Comparison of ENCODE assay signal across 9 mouse cellular contexts in the genomic region with DNA sequence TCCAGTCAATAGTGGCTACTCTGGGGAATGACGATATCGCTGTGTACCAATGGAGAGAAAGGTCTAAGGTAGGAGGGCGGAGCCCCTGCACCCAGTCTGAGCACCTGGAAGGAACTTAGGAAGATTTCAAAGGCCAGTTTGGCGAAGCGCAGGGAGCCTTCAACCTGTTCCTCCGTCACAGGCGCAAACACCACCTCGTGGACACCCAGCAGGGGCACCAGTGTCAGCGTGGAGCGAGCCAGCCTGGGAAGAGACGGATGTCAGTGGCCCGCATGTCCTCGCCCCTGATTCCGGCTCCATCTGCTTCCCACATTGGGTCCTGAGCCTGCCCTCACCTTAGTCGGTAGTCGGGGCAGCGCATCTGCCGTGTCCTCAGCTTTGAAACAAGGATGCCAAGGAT. TPM values are rescaled to one million over a fixed set of nuclear protein-coding genes. Genes with fewer than 3 reads are reported as not detected.
A peak's percentile ranks its signal among the peaks of the same experiment; 100 is the strongest.
DNase-seq lines count a peak whose midpoint lies in the region; ATAC-seq lines count a peak whose summit lies in the region.
"Had no signal": no experiment of that assay in that cellular context is flagged by ENCODE, and none has a peak within 500 bp of the region (broad histone marks: within the 10 kb centered on the region; RNA-seq: fewer than 3 reads in every experiment).

No protein-coding gene starts in this region.

- peaks cover 50% of the 10 kb centered on the region for H3K27me3 ChIP-seq in megakaryocyte, embryonic 14.5 days (replicated peaks)
- H3K27me3 ChIP-seq in limb, embryonic 11.5 days (ENCODE audit: control insufficient read depth, insufficient read depth, low read length): peaks cover 25% of the 10 kb centered on the region
- H3K27me3 ChIP-seq in stomach, embryonic 15.5 days (replicated peaks): peaks cover 10% of the 10 kb centered on the region

- no peaks in the 10 kb centered on the region for H3K9me3 ChIP-seq in megakaryocyte, embryonic 14.5 days
- H3K9me3 ChIP-seq in limb, embryonic 11.5 days (ENCODE audit: control insufficient read depth, low read length): no peaks in the 10 kb centered on the region; the same call in 1 of the 2 replicates
- no peaks in the 10 kb centered on the region for H3K9me3 ChIP-seq in stomach, embryonic 15.5 days

- peak overlapping the region; percentile 57 for H3K4me3 ChIP-seq in megakaryocyte, embryonic 14.5 days (replicated peaks)
- H3K4me3 ChIP-seq in limb, embryonic 11.5 days (ENCODE audit: low read depth, low read length): no peak overlapping the region
- H3K4me3 ChIP-seq in stomach, embryonic 15.5 days (replicated peaks): peak overlapping the region; percentile 42

- peaks cover 40% of the 10 kb centered on the region for H3K4me1 ChIP-seq in megakaryocyte, embryonic 14.5 days
- peaks cover 12% of the 10 kb centered on the region for H3K4me1 ChIP-seq in limb, embryonic 11.5 days (ENCODE audit: control insufficient read depth, insufficient read depth, low read length)
- H3K4me1 ChIP-seq in stomach, embryonic 15.5 days: peaks cover 34% of the 10 kb centered on the region

- H3K9ac ChIP-seq in limb, embryonic 11.5 days (ENCODE audit: low read length): no peak overlapping the region
- H3K9ac ChIP-seq in stomach, embryonic 15.5 days: no peak overlapping the region

- H3K4me2 ChIP-seq in limb, embryonic 11.5 days (ENCODE audit: low read depth, severe bottlenecking): 0 out of 2 replicates have a peak overlapping the region, but pooled peaks have one; percentile 59
- peak overlapping the region; percentile 73 for H3K4me2 ChIP-seq in stomach, embryonic 15.5 days

- no peak overlapping the region for H3K27ac ChIP-seq in limb, embryonic 11.5 days (replicated peaks; ENCODE audit: low read depth, low read length)
- no peak overlapping the region for H3K27ac ChIP-seq in stomach, embryonic 15.5 days

- intact Hi-C loops in left cerebral cortex, postnatal 14 days (cut with DNase I): loop anchor here (5.0 kb wide), 1 partner anchor 53 kb away; a partner anchor contains a TSS

- no peak for ATAC-seq in megakaryocyte, adult 5-6 weeks (ENCODE audit: poor library complexity, severe bottlenecking)
- no peak for ATAC-seq in limb, embryonic 11.5 days (ENCODE audit: insufficient number of reproducible peaks, low FRiP score, low TSS enrichment, low read depth)
- ATAC-seq in stomach, embryonic 15.5 days (ENCODE audit: insufficient read depth, low FRiP score, low read depth): no peak
- no peak for ATAC-seq in inflammation-experienced regulatory T-cells, adult 6 months

- 12% methylated on average over 18 of the region's 18 CpGs for WGBS in limb, embryonic 11.5 days
- WGBS in stomach, embryonic 15.5 days: 10% methylated on average over 18 of the region's 18 CpGs

- peak; percentile 46 for DNase-seq in cerebellum, adult 9-11 months
- no peak for DNase-seq in cerebellum, postnatal 14 days
- no peak for DNase-seq in limb, embryonic 11.5 days (ENCODE audit: low spot score)
- DNase-seq in left cerebral cortex, postnatal 14 days (ENCODE audit: low spot score in 2 of 2): no peak
- DNase-seq: right cerebral cortex, postnatal 14 days had no signal

- peaks cover 29% of the 10 kb centered on the region for H3K36me3 ChIP-seq in megakaryocyte, embryonic 14.5 days (replicated peaks; ENCODE audit: low read length)
- peaks cover 2% of the 10 kb centered on the region; the same call in 1 of the 2 replicates for H3K36me3 ChIP-seq in limb, embryonic 11.5 days (ENCODE audit: control insufficient read depth, insufficient read depth, low read length)
- 0 out of 2 replicates have a peak, but pooled peaks cover 3% of the 10 kb centered on the region for H3K36me3 ChIP-seq in stomach, embryonic 15.5 days

RNA-seq across cellular contexts. Expression of a gene that starts 6.5 kb away (rescaled TPM):
- 1.2 TPM in 2 replicates for polyA plus RNA-seq in megakaryocyte, embryonic 14.5 days (2012; ENCODE audit: insufficient read depth, low replicate concordance)
- not detected in 2 replicates for total RNA-seq in megakaryocyte, adult 5-6 weeks (2015)
- not detected in 2 replicates for total RNA-seq in megakaryocyte, adult 5-6 weeks (2017)
- polyA plus RNA-seq in limb, embryonic 11.5 days (2014; fragmentation: Nextera tagmentation; extraction: Ambion mirVana): 0.23 TPM in 1 of 2 replicates, not detected in the other
- 2.3 and 2.9 TPM in 2 replicates for polyA plus RNA-seq in stomach, embryonic 15.5 days (2015; fragmentation: Nextera tagmentation; extraction: Ambion mirVana)
- 1 to 10 TPM; 1.6 to 2.8 TPM for total RNA-seq in left cerebral cortex, postnatal 14 days (2021)
- polyA plus RNA-seq in inflammation-experienced regulatory T-cells, adult 6 months (2017; shearing (Covaris generic)): not detected

RNA-seq across cellular contexts. Expression of a gene that starts 9.9 kb away (rescaled TPM):
- polyA plus RNA-seq in megakaryocyte, embryonic 14.5 days (2012; ENCODE audit: insufficient read depth, low replicate concordance): 50.5 and 69.4 TPM in 2 replicates
- 44.2 and 53.7 TPM in 2 replicates for total RNA-seq in megakaryocyte, adult 5-6 weeks (2015)
- 28.3 and 32.4 TPM in 2 replicates for total RNA-seq in megakaryocyte, adult 5-6 weeks (2017)
- polyA plus RNA-seq in limb, embryonic 11.5 days (2014; fragmentation: Nextera tagmentation; extraction: Ambion mirVana): 179 and 183 TPM in 2 replicates
- polyA plus RNA-seq in stomach, embryonic 15.5 days (2015; fragmentation: Nextera tagmentation; extraction: Ambion mirVana): 131 and 141 TPM in 2 replicates
- total RNA-seq in left cerebral cortex, postnatal 14 days (2021): 10 to 100 TPM; 84.3 to 88.7 TPM
- 10 to 100 TPM; 73.5 to 94.3 (median 75.9) TPM for polyA plus RNA-seq in inflammation-experienced regulatory T-cells, adult 6 months (2017; shearing (Covaris generic))

RNA-seq across cellular contexts. Expression of a gene that starts 10.3 kb away (rescaled TPM):
- polyA plus RNA-seq in megakaryocyte, embryonic 14.5 days (2012; ENCODE audit: insufficient read depth, low replicate concordance): 5.0 and 11.8 TPM in 2 replicates
- total RNA-seq in megakaryocyte, adult 5-6 weeks (2015): 6.6 and 7.9 TPM in 2 replicates
- total RNA-seq in megakaryocyte, adult 5-6 weeks (2017): 3.5 and 4.5 TPM in 2 replicates
- 10.7 and 11.7 TPM in 2 replicates for polyA plus RNA-seq in limb, embryonic 11.5 days (2014; fragmentation: Nextera tagmentation; extraction: Ambion mirVana)
- 13.5 and 14.7 TPM in 2 replicates for polyA plus RNA-seq in stomach, embryonic 15.5 days (2015; fragmentation: Nextera tagmentation; extraction: Ambion mirVana)
- 10 to 100 TPM; 19.6 to 21.9 TPM for total RNA-seq in left cerebral cortex, postnatal 14 days (2021)
- 10 to 100 TPM in 1 of 3 experiments, 1 to 10 TPM in 2; 7.7 to 10.0 (median 8.5) TPM for polyA plus RNA-seq in inflammation-experienced regulatory T-cells, adult 6 months (2017; shearing (Covaris generic))

RNA-seq across cellular contexts. Expression of a gene that starts 16.8 kb away (rescaled TPM):
- 53.9 and 56.3 TPM in 2 replicates for polyA plus RNA-seq in megakaryocyte, embryonic 14.5 days (2012; ENCODE audit: insufficient read depth, low replicate concordance)
- 5.2 and 9.1 TPM in 2 replicates for total RNA-seq in megakaryocyte, adult 5-6 weeks (2015)
- total RNA-seq in megakaryocyte, adult 5-6 weeks (2017): 8.7 and 13.4 TPM in 2 replicates
- polyA plus RNA-seq in limb, embryonic 11.5 days (2014; fragmentation: Nextera tagmentation; extraction: Ambion mirVana): 2.2 and 2.3 TPM in 2 replicates
- 10.6 and 10.7 TPM in 2 replicates for polyA plus RNA-seq in stomach, embryonic 15.5 days (2015; fragmentation: Nextera tagmentation; extraction: Ambion mirVana)
- 100 to 1,000 TPM; 167 to 183 TPM for total RNA-seq in left cerebral cortex, postnatal 14 days (2021)
- polyA plus RNA-seq in inflammation-experienced regulatory T-cells, adult 6 months (2017; shearing (Covaris generic)): 10 to 100 TPM; 10.2 to 16.5 (median 16.5) TPM

RNA-seq across cellular contexts. Expression of a gene that starts 39.8 kb away (rescaled TPM):
- 28.9 and 35.0 TPM in 2 replicates for polyA plus RNA-seq in megakaryocyte, embryonic 14.5 days (2012; ENCODE audit: insufficient read depth, low replicate concordance)
- total RNA-seq in megakaryocyte, adult 5-6 weeks (2015): 1.5 and 1.9 TPM in 2 replicates
- total RNA-seq in megakaryocyte, adult 5-6 weeks (2017): 6.5 and 6.9 TPM in 2 replicates
- 9.3 and 9.8 TPM in 2 replicates for polyA plus RNA-seq in limb, embryonic 11.5 days (2014; fragmentation: Nextera tagmentation; extraction: Ambion mirVana)
- polyA plus RNA-seq in stomach, embryonic 15.5 days (2015; fragmentation: Nextera tagmentation; extraction: Ambion mirVana): 11.6 and 12.8 TPM in 2 replicates
- 10 to 100 TPM; 11.5 to 12.6 TPM for total RNA-seq in left cerebral cortex, postnatal 14 days (2021)
- polyA plus RNA-seq in inflammation-experienced regulatory T-cells, adult 6 months (2017; shearing (Covaris generic)): 10 to 100 TPM; 18.3 to 20.6 (median 20.0) TPM
